Mouse (Mus musculus): ENCODE data around the gene Fam83g. TPM values are rescaled to one million over a fixed set of nuclear protein-coding genes. Genes with fewer than 3 reads are reported as not detected.
"Not testable (repeated sequence)": the region's sequence is repeated elsewhere in the genome, so short reads cannot be mapped to it uniquely, and the experiment has no call there.

The Fam83g gene
- under 1 TPM; 0.26 to 0.30 TPM for total RNA-seq (2021)
- polyA plus RNA-seq (2012; rRNA removed), result 0.20 and 0.29 TPM in 2 replicates
- long read RNA-seq, result 0 reads

DNA sequence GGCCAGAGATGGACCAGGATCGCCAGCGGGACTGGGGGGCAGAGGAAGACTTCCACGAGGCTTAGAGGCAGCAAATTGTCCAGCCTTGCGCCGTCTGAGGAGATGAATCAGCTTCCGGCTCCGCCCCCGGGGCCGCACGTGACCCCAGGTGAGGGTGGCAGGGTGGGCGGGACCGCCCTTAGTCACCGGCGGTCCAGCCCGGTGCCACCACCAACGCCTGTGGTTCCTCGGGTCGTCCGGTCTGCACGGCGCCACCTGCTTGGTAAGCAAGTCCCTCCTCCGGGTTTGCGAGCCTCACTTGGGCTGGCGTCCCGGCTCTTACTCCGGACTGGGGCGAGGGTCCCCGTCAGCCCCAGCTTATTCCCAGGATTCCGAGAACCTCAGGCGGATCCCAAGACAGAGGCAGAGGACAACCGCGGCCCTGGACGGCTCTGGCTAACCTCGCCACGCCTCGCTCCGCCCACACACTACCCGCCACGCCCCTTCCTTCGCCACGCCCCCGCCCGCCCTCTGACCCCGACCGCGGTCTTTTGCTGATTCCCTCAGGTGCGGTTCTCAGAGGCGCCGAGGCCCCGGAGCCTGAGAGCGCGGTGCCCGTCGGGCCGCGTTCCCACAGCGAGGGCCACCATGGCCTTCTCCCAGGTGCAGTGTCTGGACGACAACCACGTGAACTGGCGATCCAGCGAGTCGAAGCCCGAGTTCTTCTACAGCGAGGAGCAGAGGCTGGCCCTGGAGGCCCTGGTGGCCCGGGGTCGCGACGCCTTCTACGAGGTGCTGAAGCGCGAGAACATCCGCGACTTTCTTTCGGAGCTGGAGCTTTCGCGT, at the start of gene Fam83g:
Gene Fam83g, plus strand, starts transcription at position 185 of the 825 bp plus-strand sequence.
- peak; percentile 61 to 75 for DNase-seq
- Histone ChIP-seq H3K36me3 (ENCODE audit: control insufficient read depth, insufficient read depth, low read length) (no peaks in the 10 kb centered on the region), H3K79me2 (replicated peaks; ENCODE audit: control insufficient read depth, insufficient read depth, low read length) (no peaks in the 10 kb centered on the region), H3K27ac (no peak within 1 kb of the TSS), H3K9ac (ENCODE audit: low read depth, low read length) (peak within 1 kb of the TSS; percentile 52), H3K4me3 (peak within 1 kb of the TSS; percentile 45), H3K27me3 (ENCODE audit: control insufficient read depth, insufficient read depth, low read length) (peaks cover 4% of the 10 kb centered on the region; the same call in 1 of the 2 replicates), H3K4me1 (ENCODE audit: control insufficient read depth, insufficient read depth, low read length) (peaks cover 3% of the 10 kb centered on the region)
- 4% methylated on average over 76 of the region's 76 CpGs for WGBS
- intact Hi-C loops (cut with DNase I), result no loop called here
- TF ChIP-seq EP300 (IDR thresholded peaks at IDR 0.05; ENCODE audit: insufficient read depth, low read depth, low read length), result no peak
- no peak for TF ChIP-seq CTCF (IDR thresholded peaks at IDR 0.05)
- no peak for TF ChIP-seq POLR2A (IDR thresholded peaks at IDR 0.05; ENCODE audit: insufficient read depth, low read depth, low read length)

DNA sequence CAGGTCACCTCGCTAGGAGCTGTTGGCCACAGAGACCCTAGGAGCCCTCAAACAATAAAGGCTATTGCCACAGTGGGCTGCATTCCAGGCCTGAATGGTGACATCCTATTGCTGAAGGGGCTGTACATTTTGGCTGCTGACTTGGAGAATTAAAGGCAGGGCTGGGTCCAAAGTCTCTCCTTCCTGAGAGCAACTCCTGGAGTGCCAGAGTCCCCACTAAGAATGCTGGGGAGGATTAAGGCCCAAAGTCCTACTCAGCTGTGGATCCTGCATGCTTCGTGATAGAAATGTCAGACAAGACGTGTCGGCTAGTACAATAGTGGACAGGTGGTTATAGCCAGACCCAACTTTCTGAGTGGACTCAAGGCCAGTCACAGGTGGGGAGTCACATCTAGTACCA, 47.6 kb upstream of the Fam83g start:
- H3K4me1 ChIP-seq (ENCODE audit: control insufficient read depth, insufficient read depth, low read length); intact Hi-C loops (cut with DNase I); H3K4me3 ChIP-seq; H3K9ac ChIP-seq (ENCODE audit: low read depth, low read length); H3K36me3 ChIP-seq (ENCODE audit: control insufficient read depth, insufficient read depth, low read length); H3K27ac ChIP-seq; DNase-seq; H3K27me3 ChIP-seq (ENCODE audit: control insufficient read depth, insufficient read depth, low read length); H3K79me2 ChIP-seq (replicated peaks; ENCODE audit: control insufficient read depth, insufficient read depth, low read length): not testable (repeated sequence)
- WGBS, result over 99% methylated on average over 4 of the region's 4 CpGs

DNA sequence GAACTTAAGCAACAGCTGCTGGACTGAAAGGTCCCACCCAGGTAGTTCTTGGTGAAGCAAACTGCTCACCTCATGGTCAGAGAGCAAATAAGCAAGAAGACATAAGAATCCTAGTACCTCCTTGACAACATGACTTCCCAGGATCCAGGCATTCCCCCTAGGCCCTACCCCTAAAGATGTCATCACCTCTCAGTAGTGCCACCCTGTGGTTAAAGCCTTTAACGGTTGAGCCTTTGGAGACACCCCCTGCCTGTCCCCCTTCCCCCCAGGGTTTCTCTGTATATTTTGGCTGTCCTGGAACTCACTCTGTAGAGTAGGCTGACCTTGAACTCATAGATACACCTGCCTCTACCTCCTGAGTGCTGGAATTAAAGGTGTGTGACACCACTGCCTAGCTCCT, 46.5 kb upstream of the Fam83g start:
- intact Hi-C loops (cut with DNase I), result no loop called here
- Histone ChIP-seq H3K27ac (no peak overlapping the region), H3K27me3 (ENCODE audit: control insufficient read depth, insufficient read depth, low read length) (no peaks in the 10 kb centered on the region), H3K4me3 (no peak overlapping the region), H3K79me2 (replicated peaks; ENCODE audit: control insufficient read depth, insufficient read depth, low read length) (no peaks in the 10 kb centered on the region), H3K36me3 (ENCODE audit: control insufficient read depth, insufficient read depth, low read length) (no peaks in the 10 kb centered on the region), H3K9ac (ENCODE audit: low read depth, low read length) (no peak overlapping the region), H3K4me1 (ENCODE audit: control insufficient read depth, insufficient read depth, low read length) (peaks cover 2% of the 10 kb centered on the region; the same call in 1 of the 2 replicates)
- WGBS, result 57% methylated on average over 1 of the region's 1 CpGs
- no peak for DNase-seq
- TF ChIP-seq POLR2A (IDR thresholded peaks at IDR 0.05; ENCODE audit: insufficient read depth, low read depth, low read length) (no peak), CTCF (IDR thresholded peaks at IDR 0.05) (no peak), EP300 (IDR thresholded peaks at IDR 0.05; ENCODE audit: insufficient read depth, low read depth, low read length) (no peak)

DNA sequence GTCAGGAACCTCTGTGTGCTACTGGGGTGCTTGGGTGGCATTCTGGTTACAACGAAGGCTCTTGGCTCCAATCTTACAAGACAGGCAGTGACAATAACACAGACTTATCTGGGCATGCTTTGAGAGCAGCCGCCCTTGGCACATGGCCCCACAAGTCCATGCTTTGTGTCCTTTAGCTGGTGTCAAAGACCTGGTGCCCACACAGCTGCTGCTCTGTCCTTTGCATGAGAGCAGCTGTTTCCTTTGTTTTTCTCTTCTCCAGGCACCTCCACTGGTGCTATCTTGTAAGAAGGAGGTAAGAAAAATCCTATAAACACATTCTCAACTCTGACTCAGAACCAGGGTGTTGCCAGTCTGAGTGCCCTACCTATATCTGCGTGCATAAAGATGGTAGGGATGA, 46.0 kb upstream of the Fam83g start:
- intact Hi-C loops (cut with DNase I), result no loop called here
- no peaks in the 10 kb centered on the region for H3K36me3 ChIP-seq (ENCODE audit: control insufficient read depth, insufficient read depth, low read length)
- 80% methylated on average over 3 of the region's 3 CpGs for WGBS
- H3K79me2 ChIP-seq (replicated peaks; ENCODE audit: control insufficient read depth, insufficient read depth, low read length), result no peaks in the 10 kb centered on the region
- no peak for DNase-seq
- peaks cover 2% of the 10 kb centered on the region; the same call in 1 of the 2 replicates for H3K4me1 ChIP-seq (ENCODE audit: control insufficient read depth, insufficient read depth, low read length)
- H3K27ac ChIP-seq, result no peak overlapping the region
- H3K27me3 ChIP-seq (ENCODE audit: control insufficient read depth, insufficient read depth, low read length), result no peaks in the 10 kb centered on the region
- no peak overlapping the region for H3K4me3 ChIP-seq
- no peak overlapping the region for H3K9ac ChIP-seq (ENCODE audit: low read depth, low read length)
- TF ChIP-seq EP300 (IDR thresholded peaks at IDR 0.05; ENCODE audit: insufficient read depth, low read depth, low read length) (no peak), CTCF (IDR thresholded peaks at IDR 0.05) (no peak), POLR2A (IDR thresholded peaks at IDR 0.05; ENCODE audit: insufficient read depth, low read depth, low read length) (no peak)

DNA sequence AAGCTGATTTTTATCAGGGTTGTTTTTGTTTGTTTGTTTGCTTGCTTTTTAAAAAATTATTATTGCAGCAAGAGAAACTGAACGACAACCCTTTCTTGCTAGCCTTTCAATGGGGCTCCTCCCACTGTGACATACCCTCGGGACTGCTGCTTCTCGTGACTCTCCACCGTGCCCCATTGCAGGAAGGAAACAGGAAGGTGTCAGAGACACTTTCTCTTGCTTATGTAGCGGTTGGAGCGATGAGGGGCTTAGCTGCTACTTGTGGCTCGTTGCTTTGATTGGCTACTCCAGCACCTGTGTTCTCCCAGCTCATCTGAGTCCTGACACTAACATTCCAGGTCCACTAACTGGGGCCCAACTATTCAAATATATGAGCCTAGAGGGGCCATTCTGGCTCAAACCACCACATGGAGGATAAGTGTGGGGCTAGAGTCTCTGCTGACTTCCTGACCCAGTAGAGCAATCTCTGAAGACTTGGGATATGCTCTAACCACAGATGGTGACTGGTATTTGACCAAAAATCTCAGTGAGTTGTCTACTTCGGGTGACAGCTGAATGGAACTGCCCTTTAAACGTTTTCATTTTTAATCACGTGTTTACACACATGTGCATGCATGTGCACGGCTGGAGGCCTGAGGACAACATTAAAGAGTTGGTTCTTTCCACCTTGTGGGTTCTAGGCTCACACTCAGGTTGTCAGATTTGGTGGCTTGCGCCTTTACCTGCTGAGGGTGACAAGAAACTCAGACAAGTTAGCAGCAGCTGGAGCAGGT, 44.9 kb upstream of the Fam83g start:
- H3K9ac ChIP-seq (ENCODE audit: low read depth, low read length), result no peak overlapping the region
- intact Hi-C loops (cut with DNase I), result no loop called here
- no peak overlapping the region for H3K4me3 ChIP-seq
- peaks cover 3% of the 10 kb centered on the region; the same call in 1 of the 2 replicates for H3K4me1 ChIP-seq (ENCODE audit: control insufficient read depth, insufficient read depth, low read length)
- TF ChIP-seq POLR2A (IDR thresholded peaks at IDR 0.05; ENCODE audit: insufficient read depth, low read depth, low read length) (no peak), CTCF (IDR thresholded peaks at IDR 0.05) (no peak), EP300 (IDR thresholded peaks at IDR 0.05; ENCODE audit: insufficient read depth, low read depth, low read length) (no peak)
- H3K36me3 ChIP-seq (ENCODE audit: control insufficient read depth, insufficient read depth, low read length), result no peaks in the 10 kb centered on the region
- no peaks in the 10 kb centered on the region for H3K27me3 ChIP-seq (ENCODE audit: control insufficient read depth, insufficient read depth, low read length)
- 50% methylated on average over 12 of the region's 12 CpGs for WGBS
- no peaks in the 10 kb centered on the region for H3K79me2 ChIP-seq (replicated peaks; ENCODE audit: control insufficient read depth, insufficient read depth, low read length)
- H3K27ac ChIP-seq, result no peak overlapping the region
- no peak for DNase-seq
